Mouse (Mus musculus) retina, postnatal 1 day (tissue): ENCODE results near the gene Trpm5.

Experiments used
- DNase-seq: peaks from one replicate; pipeline ENCODE4 v3.0.0-alpha.2; 2012

The Trpm5 gene

DNA sequence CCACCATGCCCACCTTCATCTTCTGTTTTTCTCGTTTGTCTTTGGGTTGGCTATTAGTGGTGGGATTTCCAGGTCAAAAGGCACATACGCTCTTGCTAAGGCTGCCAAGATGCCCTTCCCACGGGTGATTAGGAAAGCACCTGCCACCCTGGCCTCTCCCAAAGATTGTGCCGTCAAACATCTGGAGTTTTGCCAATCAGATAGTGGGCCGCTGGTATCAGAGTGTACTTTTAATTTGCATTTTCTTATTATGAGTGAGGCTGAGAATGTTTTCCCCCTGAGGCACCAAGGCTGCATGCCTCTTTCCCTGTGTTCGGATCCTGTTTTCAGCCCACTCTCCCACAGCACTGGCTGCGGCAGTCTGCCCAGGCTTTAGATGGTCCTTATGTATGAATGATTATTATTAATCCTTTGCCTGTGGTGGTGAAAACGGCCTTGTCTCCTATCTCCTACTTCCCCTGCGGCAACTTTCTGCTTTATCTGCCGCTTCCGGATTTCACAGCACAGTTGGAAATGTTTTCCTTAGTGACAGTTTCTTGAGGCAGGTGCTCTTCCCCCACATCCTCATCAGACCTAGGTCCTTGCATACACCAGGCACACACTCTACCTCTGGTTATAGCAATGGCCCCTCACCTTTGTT is 10.9 kb upstream of the Trpm5 start:
- DNase-seq, result no peak

GRCm38 (mm10) chr7:143100759-143101158 is 6.3 kb upstream of the Trpm5 start:
- DNase-seq, result no peak

DNA sequence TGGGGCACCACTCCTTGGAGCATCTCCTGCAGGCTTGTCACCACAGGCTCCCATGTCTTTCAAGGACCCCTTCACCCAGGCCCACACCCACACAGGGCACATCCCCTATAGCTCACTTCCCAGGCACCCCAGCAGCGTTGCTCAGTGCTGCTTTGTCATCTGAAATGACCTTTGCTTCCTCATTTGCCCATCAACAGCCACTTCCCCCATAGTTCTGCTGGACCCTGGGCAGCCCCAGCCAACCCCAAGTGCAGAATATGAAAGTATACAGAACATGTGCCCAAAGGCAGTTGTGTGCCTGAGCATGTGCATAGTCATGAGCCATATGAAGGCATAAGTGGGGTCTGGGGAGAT is 1.1 kb upstream of the Trpm5 start:
- no peak for DNase-seq

- no peak for DNase-seq
Observed at GRCm38 (mm10) chr7:143093847-143094246, 595 bp downstream of the Trpm5 start.

- peak; percentile 60 for DNase-seq
Observed at GRCm38 (mm10) chr7:143087070-143087579, 7.3 kb downstream of the Trpm5 start.

DNA sequence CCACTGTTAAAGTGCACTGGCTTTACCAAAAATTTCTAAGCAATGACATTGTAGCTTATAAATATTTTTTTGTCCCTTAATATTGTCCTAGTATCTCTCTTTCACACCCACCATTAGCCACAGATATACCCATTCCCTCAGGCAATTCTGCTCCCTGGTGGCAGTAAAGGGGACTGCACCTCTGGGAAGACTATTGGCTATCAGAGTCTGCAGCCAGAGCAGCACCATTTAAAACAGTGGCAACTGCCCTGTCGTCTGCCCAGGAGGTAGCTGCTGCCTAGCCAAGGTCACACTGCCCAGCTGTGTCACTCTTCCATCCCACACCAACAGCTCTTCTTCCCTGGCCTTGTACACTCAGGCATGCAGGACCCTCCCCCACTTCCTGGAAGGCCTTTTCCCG is 8.1 kb downstream of the Trpm5 start:
- peak; percentile 68 for DNase-seq

GRCm38 (mm10) chr7:143083708-143084107 is 10.7 kb downstream of the Trpm5 start:
- DNase-seq, result no peak

GRCm38 (mm10) chr7:143082024-143082423 is 12.4 kb downstream of the Trpm5 start:
- DNase-seq, result no peak

DNA sequence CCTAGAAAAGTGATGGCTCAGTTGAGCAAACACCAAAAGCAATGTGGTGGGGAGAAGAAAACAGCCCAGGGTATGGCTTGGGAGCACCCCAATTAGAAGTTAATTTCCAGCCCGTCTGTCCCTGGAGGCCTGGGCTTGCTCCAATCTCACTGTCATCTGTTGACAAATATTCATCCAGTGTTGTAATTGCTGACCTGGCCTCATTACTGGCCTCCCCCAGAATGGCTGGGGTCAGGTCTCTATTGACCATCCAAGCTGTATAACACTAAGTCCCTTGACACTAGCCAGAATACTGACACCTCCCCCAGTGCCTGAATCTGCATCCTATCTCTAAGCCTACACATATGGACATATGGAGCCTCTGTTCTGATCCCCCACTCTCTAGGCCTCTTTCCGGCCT is 17.1 kb downstream of the Trpm5 start:
- DNase-seq, result peak; percentile 47

- no peak for DNase-seq
Observed at GRCm38 (mm10) chr7:143075394-143075793, 19.0 kb downstream of the Trpm5 start.

GRCm38 (mm10) chr7:143073086-143073485 is 21.4 kb downstream of the Trpm5 start:
- peak; percentile 72 for DNase-seq

- no peak for DNase-seq
Observed at GRCm38 (mm10) chr7:143072605-143073004, 21.8 kb downstream of the Trpm5 start.

DNA sequence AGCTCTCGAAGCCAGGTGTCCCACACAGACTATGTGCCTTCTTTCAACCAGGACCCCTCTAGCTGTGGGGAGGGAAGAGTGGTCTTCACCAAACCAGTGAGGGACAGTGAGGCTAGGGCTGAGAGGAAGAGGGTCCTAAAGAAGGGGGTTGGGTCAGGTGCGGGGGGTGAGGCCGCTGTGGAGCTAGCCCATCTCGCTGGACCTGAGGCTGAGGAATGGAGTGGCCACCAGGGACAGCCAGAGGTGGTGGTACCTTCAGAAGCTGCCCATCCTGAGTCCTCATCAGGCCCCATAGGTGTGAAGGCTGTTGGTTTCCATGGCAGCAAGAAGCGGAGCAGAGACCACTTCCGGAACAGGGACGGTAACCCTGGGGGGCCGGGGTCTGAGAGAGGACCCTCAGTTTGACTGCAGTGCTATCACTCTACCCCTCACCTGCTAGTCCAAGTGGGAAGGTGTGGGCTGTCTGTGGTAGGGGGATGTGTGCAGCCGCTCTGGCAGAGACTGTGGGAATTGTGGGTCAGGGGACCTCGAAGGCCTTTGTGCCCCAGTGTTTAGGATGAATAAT is 23.9 kb downstream of the Trpm5 start:
- no peak for DNase-seq

DNA sequence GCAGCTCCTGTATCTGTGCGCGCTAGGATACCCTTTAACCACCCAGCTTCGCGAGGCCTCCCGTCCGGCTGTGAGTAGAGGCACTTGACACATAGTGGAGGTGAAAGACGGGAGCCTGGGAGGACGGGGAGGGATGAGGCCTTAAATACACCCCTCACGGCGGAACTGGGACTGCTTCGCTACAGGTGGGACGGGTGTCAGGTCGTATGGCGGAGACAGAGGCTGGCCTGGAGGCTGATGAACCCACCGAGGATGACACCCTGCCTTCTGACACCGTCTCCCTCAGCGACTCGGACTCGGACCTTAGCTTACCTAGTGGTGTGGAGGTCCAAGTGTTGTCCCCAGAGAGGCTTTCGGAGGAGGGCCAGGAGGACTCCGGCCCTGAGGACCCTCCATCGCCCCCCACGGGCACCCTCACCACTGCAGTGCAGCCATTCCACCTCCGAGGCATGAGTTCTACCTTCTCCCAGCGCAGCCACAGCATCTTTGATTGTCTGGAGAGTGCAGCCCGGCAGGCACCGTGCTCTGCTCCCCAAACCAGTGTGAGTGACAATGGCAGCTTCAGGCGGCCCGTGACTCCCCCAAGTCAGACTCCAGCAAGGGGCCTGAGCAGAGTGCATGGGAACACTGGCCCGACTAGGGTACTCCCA is 24.6 kb downstream of the Trpm5 start:
- DNase-seq, result no peak

GRCm38 (mm10) chr7:143068882-143069591 is 25.4 kb downstream of the Trpm5 start, which contains the start of gene Tssc4:
Gene Tssc4, plus strand, starts transcription at chr7:143069249.
- peak; percentile 100 for DNase-seq

DNA sequence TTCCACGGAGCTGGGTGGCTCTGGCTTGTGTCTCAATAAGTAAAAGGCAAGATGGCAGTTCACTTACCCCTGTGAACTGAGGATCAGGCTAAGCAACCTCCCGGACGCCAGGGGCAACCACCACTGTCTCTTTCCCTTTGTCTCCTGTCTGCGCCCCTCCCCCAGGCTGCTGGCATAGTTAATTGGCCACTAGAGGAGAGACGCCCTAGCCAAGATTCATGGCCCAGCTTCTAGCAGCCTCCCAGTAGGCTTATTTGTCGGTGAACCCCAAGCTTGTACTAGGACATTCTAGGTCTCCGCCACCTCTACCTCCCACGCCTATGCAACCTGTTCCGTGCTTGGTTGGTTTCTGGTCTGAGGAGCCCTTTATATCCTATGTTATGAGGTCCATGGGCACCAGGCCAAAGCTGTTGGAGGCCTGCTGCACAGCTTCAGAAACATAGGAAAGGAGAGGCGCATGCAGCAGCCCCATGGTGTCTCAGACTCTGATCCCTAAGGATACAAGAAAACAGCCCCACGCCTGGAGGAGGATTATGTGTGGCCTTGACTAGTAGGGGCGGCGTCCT is 26.0 kb downstream of the Trpm5 start:
- DNase-seq, result peak; percentile 76

DNA sequence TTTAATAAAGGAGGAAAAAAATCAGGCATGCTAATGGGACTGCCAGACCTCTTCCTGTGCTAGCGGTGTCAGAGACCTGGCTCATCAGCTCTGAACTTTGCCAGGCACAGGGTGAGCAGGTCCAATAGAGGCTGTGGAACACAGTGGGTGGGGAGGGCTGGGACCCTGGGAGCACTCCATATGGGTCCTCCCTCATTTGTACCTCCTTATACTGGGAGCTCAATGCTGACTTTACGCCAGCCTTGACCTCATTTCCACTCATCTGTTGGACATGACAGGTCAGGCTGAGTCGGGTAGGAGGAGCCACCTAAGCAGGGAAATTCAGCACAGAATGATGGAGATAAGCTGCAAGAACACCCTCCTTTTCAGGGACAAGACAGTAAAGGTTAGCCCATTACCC is 26.5 kb downstream of the Trpm5 start:
- DNase-seq, result no peak

DNA sequence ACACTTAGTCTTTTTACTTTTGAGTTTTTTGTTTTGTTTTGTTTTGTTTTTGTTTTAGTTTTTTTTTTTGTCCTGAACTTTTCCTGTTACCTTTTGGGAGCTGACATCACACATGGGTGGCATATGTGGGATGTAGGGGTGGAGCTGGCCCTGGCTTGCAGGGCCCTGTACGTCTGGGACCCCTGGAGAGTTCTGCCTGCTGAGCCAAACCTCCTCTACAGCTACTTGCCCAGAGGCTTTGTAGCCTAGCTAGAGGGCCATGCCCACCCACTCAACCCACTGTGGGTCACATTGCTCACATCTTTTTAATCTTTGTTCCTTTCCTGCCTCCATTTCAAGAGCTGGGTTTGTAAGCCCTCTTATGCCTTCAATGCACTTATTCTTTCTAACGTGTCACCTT is 27.0 kb downstream of the Trpm5 start:
- DNase-seq, result no peak

- DNase-seq, result no peak
Observed at GRCm38 (mm10) chr7:143065692-143066091, 28.8 kb downstream of the Trpm5 start.

- DNase-seq, result no peak
Observed at GRCm38 (mm10) chr7:143064226-143064625, 30.2 kb downstream of the Trpm5 start.

- no peak for DNase-seq
Observed at GRCm38 (mm10) chr7:143062704-143063103, 31.7 kb downstream of the Trpm5 start.

GRCm38 (mm10) chr7:143059202-143059870 is 35.1 kb downstream of the Trpm5 start:
- DNase-seq, result no peak

- no peak for DNase-seq
Observed at GRCm38 (mm10) chr7:143058221-143058697, 36.2 kb downstream of the Trpm5 start.
